Mouse (Mus musculus): ENCODE results near the gene Atf7ip. TPM values are rescaled to one million over a fixed set of nuclear protein-coding genes. Genes with fewer than 3 reads are reported as not detected.

Atf7ip gene
- polyA plus RNA-seq, 1 experiment from 2014 or later: 18.0 TPM

DNA sequence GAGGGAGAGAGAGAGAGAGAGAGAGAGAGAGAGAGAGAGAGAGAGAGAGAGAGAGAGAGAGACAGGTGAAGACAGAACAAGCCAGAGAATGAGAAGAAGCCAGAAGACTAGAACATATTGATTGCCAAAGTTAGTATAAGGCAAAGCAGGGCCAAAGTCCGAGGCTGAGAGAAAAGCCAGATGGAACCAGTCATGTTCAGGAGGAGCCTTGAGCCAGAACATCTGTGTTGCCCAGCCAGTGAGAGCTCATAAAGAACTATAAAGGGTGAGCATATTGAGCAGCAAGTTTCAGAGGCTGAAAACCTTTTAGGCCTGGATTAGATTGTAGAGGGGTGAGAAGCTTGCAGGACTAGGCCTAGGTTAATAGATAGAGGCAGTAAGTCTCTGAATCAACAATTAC lies 28.1 kb upstream of the Atf7ip start:
- WGBS (ENCODE audit: insufficient replicate concordance): 48% methylated on average over 1 of the region's 1 CpGs
- Histone ChIP-seq H3K9me3 (replicated peaks; ENCODE audit: control insufficient read depth, low read length) (no peaks in the 10 kb centered on the region), H3K9ac (ENCODE audit: low read depth, low read length) (no peak overlapping the region), H3K27me3 (ENCODE audit: control insufficient read depth, insufficient read depth, low read depth, low read length) (no peaks in the 10 kb centered on the region), H3K4me2 (ENCODE audit: low read depth, low read length) (no peak overlapping the region), H3K4me3 (ENCODE audit: low read depth, low read length) (no peak overlapping the region), H3K27ac (ENCODE audit: low read length) (no peak overlapping the region), H3K4me1 (ENCODE audit: control insufficient read depth, low read depth, low read length) (peaks cover 14% of the 10 kb centered on the region), H3K36me3 (ENCODE audit: control insufficient read depth, insufficient read depth) (no peaks in the 10 kb centered on the region)
- ATAC-seq (ENCODE audit: low read depth): no peak

DNA sequence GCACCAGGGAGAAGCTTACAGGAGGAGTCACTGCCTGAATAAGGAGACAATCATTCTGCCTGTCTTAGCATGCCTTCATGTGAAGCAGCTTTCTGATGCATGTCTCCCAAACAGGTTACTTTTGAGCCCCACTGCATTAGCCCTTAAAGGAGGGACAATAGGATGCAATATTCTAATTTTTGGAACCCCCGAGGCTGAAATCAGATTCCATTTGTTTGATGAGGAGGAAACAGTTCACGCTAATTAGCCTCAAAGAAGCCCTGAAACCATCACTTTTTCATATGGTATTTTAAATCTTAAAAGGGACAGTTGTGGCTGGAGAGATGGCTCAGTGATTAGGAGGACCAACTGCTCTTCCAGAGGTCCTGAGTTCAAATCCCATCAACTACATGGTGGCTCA lies 22.4 kb upstream of the Atf7ip start:
- WGBS (ENCODE audit: insufficient replicate concordance): 72% methylated on average over 2 of the region's 2 CpGs
- no peak for ATAC-seq (ENCODE audit: low read depth)

GRCm38 (mm10) chr6:136484093-136484492 lies 21.9 kb upstream of the Atf7ip start:
- Histone ChIP-seq H3K4me1 (ENCODE audit: control insufficient read depth, low read depth, low read length) (no peaks in the 10 kb centered on the region), H3K36me3 (ENCODE audit: control insufficient read depth, insufficient read depth) (no peaks in the 10 kb centered on the region), H3K27me3 (ENCODE audit: control insufficient read depth, insufficient read depth, low read depth, low read length) (no peaks in the 10 kb centered on the region), H3K27ac (ENCODE audit: low read length) (no peak overlapping the region; the same call in 1 of the 2 replicates), H3K4me2 (ENCODE audit: low read depth, low read length) (no peak overlapping the region), H3K4me3 (ENCODE audit: low read depth, low read length) (no peak overlapping the region), H3K9ac (ENCODE audit: low read depth, low read length) (no peak overlapping the region), H3K9me3 (replicated peaks; ENCODE audit: control insufficient read depth, low read length) (no peaks in the 10 kb centered on the region)
- no peak for ATAC-seq (ENCODE audit: low read depth)
- WGBS (ENCODE audit: insufficient replicate concordance): 76% methylated on average over 3 of the region's 3 CpGs

More for the DNA sequence above, 22.4 kb upstream of the Atf7ip start:
- no peak overlapping the region for H3K4me3 ChIP-seq (ENCODE audit: low read depth, low read length)
- no peaks in the 10 kb centered on the region for H3K4me1 ChIP-seq (ENCODE audit: control insufficient read depth, low read depth, low read length)
- no peak overlapping the region for H3K4me2 ChIP-seq (ENCODE audit: low read depth, low read length)
- H3K27me3 ChIP-seq (ENCODE audit: control insufficient read depth, insufficient read depth, low read depth, low read length): no peaks in the 10 kb centered on the region
- no peaks in the 10 kb centered on the region for H3K36me3 ChIP-seq (ENCODE audit: control insufficient read depth, insufficient read depth)
- H3K9ac ChIP-seq (ENCODE audit: low read depth, low read length): no peak overlapping the region
- H3K27ac ChIP-seq (ENCODE audit: low read length): no peak overlapping the region
- H3K9me3 ChIP-seq (replicated peaks; ENCODE audit: control insufficient read depth, low read length): no peaks in the 10 kb centered on the region

- ATAC-seq (ENCODE audit: low read depth): no peak; the same call in 1 of the 2 replicates
- H3K4me2 ChIP-seq (ENCODE audit: low read depth, low read length): no peak overlapping the region
- no peaks in the 10 kb centered on the region for H3K9me3 ChIP-seq (replicated peaks; ENCODE audit: control insufficient read depth, low read length)
- no peak overlapping the region for H3K27ac ChIP-seq (ENCODE audit: low read length)
- WGBS (ENCODE audit: insufficient replicate concordance): 63% methylated on average over 4 of the region's 4 CpGs
- H3K4me3 ChIP-seq (ENCODE audit: low read depth, low read length): no peak overlapping the region
- no peaks in the 10 kb centered on the region for H3K4me1 ChIP-seq (ENCODE audit: control insufficient read depth, low read depth, low read length)
- H3K9ac ChIP-seq (ENCODE audit: low read depth, low read length): no peak overlapping the region
- no peaks in the 10 kb centered on the region for H3K27me3 ChIP-seq (ENCODE audit: control insufficient read depth, insufficient read depth, low read depth, low read length)
- H3K36me3 ChIP-seq (ENCODE audit: control insufficient read depth, insufficient read depth): no peaks in the 10 kb centered on the region
These were observed 19.8 kb upstream of the Atf7ip start for GRCm38 (mm10) chr6:136486166-136486565.

GRCm38 (mm10) chr6:136486801-136487553 lies 19.0 kb upstream of the Atf7ip start:
- Histone ChIP-seq H3K4me1 (ENCODE audit: control insufficient read depth, low read depth, low read length) (no peaks in the 10 kb centered on the region), H3K4me3 (ENCODE audit: low read depth, low read length) (no peak overlapping the region), H3K9me3 (replicated peaks; ENCODE audit: control insufficient read depth, low read length) (no peaks in the 10 kb centered on the region), H3K9ac (ENCODE audit: low read depth, low read length) (no peak overlapping the region), H3K4me2 (ENCODE audit: low read depth, low read length) (peak overlapping the region; percentile 36), H3K36me3 (ENCODE audit: control insufficient read depth, insufficient read depth) (no peaks in the 10 kb centered on the region), H3K27me3 (ENCODE audit: control insufficient read depth, insufficient read depth, low read depth, low read length) (no peaks in the 10 kb centered on the region), H3K27ac (ENCODE audit: low read length) (no peak overlapping the region)
- ATAC-seq (ENCODE audit: low read depth): 0 out of 2 replicates have a peak, but pooled peaks have one; percentile 32
- 70% methylated on average over 36 of the region's 36 CpGs for WGBS (ENCODE audit: insufficient replicate concordance)

DNA sequence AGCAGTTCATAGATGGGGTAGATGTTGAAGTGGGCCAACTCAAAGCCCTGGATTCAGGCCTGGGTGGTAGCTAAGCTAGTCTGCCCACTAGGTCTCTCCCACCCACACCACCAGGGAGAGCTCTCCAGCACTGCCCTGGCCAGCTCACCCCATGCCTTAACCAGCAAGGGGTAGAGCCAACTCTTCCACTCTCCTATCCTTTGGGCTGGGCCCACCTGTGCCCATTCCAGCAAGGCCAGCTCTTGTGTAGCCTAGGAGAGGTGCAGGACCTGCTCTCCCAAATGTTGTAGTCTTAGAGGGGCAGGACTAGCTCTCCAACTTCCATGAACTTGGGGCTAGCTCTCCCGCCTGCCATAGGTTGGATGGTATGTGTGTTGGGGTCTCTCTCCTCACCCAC lies 18.4 kb upstream of the Atf7ip start:
- no peaks in the 10 kb centered on the region for H3K4me1 ChIP-seq (ENCODE audit: control insufficient read depth, low read depth, low read length)
- H3K4me3 ChIP-seq (ENCODE audit: low read depth, low read length): no peak overlapping the region
- no peaks in the 10 kb centered on the region for H3K36me3 ChIP-seq (ENCODE audit: control insufficient read depth, insufficient read depth)
- no peak overlapping the region for H3K27ac ChIP-seq (ENCODE audit: low read length)
- no peak overlapping the region for H3K4me2 ChIP-seq (ENCODE audit: low read depth, low read length)
- 65% methylated on average over 1 of the region's 1 CpGs for WGBS (ENCODE audit: insufficient replicate concordance)
- ATAC-seq (ENCODE audit: low read depth): no peak
- no peaks in the 10 kb centered on the region for H3K9me3 ChIP-seq (replicated peaks; ENCODE audit: control insufficient read depth, low read length)
- H3K9ac ChIP-seq (ENCODE audit: low read depth, low read length): no peak overlapping the region
- H3K27me3 ChIP-seq (ENCODE audit: control insufficient read depth, insufficient read depth, low read depth, low read length): no peaks in the 10 kb centered on the region

- no peak overlapping the region for H3K9ac ChIP-seq (ENCODE audit: low read depth, low read length)
- no peaks in the 10 kb centered on the region for H3K27me3 ChIP-seq (ENCODE audit: control insufficient read depth, insufficient read depth, low read depth, low read length)
- WGBS (ENCODE audit: insufficient replicate concordance): 64% methylated on average over 3 of the region's 3 CpGs
- no peaks in the 10 kb centered on the region for H3K9me3 ChIP-seq (replicated peaks; ENCODE audit: control insufficient read depth, low read length)
- no peak overlapping the region for H3K4me3 ChIP-seq (ENCODE audit: low read depth, low read length)
- no peak for ATAC-seq (ENCODE audit: low read depth)
- H3K4me2 ChIP-seq (ENCODE audit: low read depth, low read length): no peak overlapping the region
- H3K27ac ChIP-seq (ENCODE audit: low read length): no peak overlapping the region
- no peaks in the 10 kb centered on the region for H3K36me3 ChIP-seq (ENCODE audit: control insufficient read depth, insufficient read depth)
- no peaks in the 10 kb centered on the region for H3K4me1 ChIP-seq (ENCODE audit: control insufficient read depth, low read depth, low read length)
These were observed 16.1 kb upstream of the Atf7ip start for GRCm38 (mm10) chr6:136489899-136490298.

GRCm38 (mm10) chr6:136490516-136491475 lies 15.2 kb upstream of the Atf7ip start:
- 47% methylated on average over 6 of the region's 6 CpGs for WGBS (ENCODE audit: insufficient replicate concordance)
- H3K4me2 ChIP-seq (ENCODE audit: low read depth, low read length): no peak overlapping the region
- no peak overlapping the region for H3K9ac ChIP-seq (ENCODE audit: low read depth, low read length)
- H3K36me3 ChIP-seq (ENCODE audit: control insufficient read depth, insufficient read depth): no peaks in the 10 kb centered on the region
- no peak overlapping the region for H3K27ac ChIP-seq (ENCODE audit: low read length)
- no peaks in the 10 kb centered on the region for H3K4me1 ChIP-seq (ENCODE audit: control insufficient read depth, low read depth, low read length)
- H3K4me3 ChIP-seq (ENCODE audit: low read depth, low read length): no peak overlapping the region
- no peaks in the 10 kb centered on the region for H3K27me3 ChIP-seq (ENCODE audit: control insufficient read depth, insufficient read depth, low read depth, low read length)
- no peak for ATAC-seq (ENCODE audit: low read depth)
- no peaks in the 10 kb centered on the region for H3K9me3 ChIP-seq (replicated peaks; ENCODE audit: control insufficient read depth, low read length)

GRCm38 (mm10) chr6:136491631-136492030 lies 14.3 kb upstream of the Atf7ip start:
- Histone ChIP-seq H3K9ac (ENCODE audit: low read depth, low read length) (no peak overlapping the region), H3K9me3 (replicated peaks; ENCODE audit: control insufficient read depth, low read length) (no peaks in the 10 kb centered on the region), H3K4me2 (ENCODE audit: low read depth, low read length) (no peak overlapping the region), H3K4me3 (ENCODE audit: low read depth, low read length) (no peak overlapping the region), H3K36me3 (ENCODE audit: control insufficient read depth, insufficient read depth) (no peaks in the 10 kb centered on the region), H3K27ac (ENCODE audit: low read length) (no peak overlapping the region), H3K27me3 (ENCODE audit: control insufficient read depth, insufficient read depth, low read depth, low read length) (no peaks in the 10 kb centered on the region), H3K4me1 (ENCODE audit: control insufficient read depth, low read depth, low read length) (no peaks in the 10 kb centered on the region)
- no peak for ATAC-seq (ENCODE audit: low read depth)
- whole genome bisulfite sequencing (ENCODE audit: insufficient replicate concordance): 55% methylated on average over 5 of the region's 5 CpGs

Measured in liver, embryonic 16.5 days (tissue).